Mouse (Mus musculus) left cerebral cortex, adult 9 months (tissue): Measurements from ENCODE around the gene Traf5.
A peak's percentile ranks its signal among the peaks of the same experiment; 100 is the strongest.

Experiments used
- DNase-seq, 2 experiments: peaks; one replicate each; pipeline ENCODE4 v3.0.0; 2022; ENCODE audit warnings: low spot score in 2 of 2

Gene Traf5

DNA sequence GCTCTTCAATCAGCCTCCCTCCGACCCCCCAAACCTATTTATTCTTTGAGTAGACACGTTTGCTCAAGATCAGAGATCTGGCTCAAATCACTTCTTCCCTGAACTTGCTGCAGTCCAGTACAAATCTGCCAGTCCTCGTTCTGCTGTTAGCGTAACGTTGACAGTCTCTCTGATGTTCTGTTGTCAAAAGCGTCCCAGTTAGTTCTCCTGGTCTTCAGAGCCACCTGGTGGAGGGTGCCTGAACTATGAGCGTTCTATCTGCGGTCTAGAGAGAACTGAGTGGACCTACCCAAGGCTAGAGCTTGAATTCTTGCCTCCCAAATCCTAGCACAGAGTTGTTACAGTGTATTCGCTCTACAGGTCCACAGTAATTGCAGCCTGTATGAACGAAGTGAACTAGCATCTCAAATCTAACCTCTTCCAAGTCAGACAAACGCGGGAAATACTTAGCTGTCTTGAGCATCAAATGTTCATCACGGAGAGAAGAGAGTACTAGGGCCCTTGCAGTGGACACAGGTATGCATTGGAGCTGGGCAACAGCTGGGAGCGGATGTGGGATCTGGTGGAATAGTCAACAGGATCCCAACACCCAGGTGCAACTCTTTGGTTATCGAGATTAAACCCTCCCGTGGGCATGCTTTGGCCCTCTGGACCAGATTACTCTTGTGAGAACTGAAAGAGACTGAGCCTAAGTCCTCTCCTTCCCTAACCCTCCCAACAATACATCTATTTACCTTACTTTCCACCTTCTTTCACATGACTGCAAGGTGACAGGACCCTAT lies 711 bp upstream of the Traf5 start:
- DNase-seq, result peak in 1 of 2 experiments; percentile 94

DNA sequence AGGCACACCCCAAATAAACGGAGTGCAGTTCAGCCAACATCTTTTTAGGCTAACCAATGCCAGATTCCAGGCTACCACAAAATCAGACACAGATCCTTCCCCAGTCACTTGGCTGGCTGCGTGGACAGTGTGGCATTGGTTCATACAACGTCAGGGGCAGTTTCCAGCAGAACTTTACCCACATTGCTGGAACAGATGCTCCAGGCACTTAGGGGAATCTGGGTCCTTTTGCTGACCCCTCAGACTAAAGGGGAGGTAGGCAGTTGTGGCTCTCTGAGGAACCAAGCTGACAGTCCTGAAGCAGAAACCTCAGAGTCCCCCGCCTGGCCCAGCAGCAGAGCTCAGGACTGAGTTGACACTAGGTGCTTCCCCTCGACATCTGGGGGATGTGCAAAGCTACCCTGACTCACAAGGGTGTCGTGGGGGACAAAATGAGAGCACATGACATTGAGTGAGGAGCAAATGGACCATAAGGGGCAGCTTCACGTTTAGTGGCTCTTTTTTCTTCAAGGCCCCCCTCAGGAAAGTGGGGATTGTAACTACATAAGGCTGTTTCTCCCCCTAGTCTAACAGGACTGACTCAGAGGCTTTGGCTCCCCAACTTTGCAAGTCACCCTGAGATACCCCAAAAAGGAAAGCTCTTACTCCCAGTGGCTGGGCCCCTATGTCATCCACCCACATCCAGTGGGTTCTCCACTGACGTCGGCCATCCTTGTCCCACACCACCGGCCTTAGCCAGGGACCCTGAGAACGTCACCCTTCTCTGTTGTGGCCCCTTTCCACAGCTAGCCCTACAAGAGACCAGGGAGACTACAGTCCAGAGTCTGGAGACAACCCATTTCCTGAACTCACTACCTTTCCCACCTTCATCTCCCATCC lies 1.4 kb downstream of the Traf5 start:
- DNase-seq, result no peak

DNA sequence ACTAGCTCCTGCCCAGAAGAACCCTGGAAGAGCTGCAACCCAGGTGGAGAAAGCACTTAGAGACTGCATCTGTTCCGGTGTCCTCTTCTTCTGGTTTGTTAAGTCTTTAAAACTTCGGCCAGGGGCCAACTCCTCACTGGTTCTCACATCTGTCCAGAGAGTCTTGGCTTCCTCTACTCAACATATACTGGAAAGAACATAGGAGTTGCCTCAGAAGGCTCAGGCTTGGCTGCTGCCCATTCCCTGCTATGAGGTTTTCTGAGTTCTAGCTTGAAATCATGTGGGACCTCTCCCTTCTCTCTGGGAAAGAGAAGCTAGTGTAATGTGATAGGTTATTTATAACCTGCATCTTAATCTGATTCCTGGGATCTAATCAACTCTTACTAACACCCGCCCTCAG lies 2.1 kb downstream of the Traf5 start:
- no peak for DNase-seq

DNA sequence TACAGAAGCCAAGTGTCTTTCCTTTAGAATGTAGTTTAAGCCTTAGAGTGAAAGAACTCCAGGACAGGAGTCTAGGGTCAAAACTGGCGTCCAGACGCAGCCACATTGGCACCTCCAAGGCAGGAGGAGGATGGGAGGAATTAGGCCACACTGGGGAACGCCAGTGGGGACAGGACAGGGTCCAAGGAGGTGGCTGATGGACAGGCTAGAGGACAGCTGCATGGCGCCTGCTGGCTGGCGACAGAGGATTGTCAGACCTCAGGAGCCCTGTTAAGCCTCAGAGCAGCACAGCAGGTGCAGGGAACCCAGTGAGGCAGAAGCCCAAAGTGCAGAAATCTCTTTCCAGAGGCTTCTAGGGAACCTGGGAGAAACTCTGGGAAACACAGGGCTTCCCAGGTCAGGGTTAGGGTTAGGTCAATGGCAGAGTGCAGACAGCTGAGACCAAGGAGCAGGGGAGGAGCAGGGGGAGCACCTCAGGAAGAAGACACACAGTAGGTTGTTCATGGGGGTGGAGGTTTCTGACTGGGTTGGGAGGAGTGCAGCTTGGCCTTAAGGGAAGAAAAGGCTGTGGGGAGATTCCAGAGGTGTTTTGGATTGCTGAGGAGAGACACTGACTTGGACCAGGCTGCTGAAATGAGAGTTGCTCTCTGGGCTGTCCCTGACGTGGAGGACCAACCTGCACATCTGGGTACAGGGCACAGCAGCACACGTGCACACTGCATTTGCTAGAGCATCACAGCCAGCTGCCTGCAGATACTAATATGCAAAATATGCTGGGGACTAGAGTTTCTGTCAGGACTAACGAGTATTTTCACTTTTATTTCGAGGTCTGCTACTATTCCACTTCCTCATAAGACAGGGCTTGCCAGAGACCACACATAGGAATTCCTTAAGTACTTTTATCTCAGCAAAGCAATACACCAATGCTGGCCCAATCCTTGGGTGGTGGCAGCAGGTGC lies 2.9 kb downstream of the Traf5 start:
- no peak for DNase-seq

GRCm38 (mm10) chr1:192088011-192088410 lies 4.3 kb downstream of the Traf5 start:
- no peak for DNase-seq

GRCm38 (mm10) chr1:192087098-192087497 lies 5.3 kb downstream of the Traf5 start:
- DNase-seq, result no peak

DNA sequence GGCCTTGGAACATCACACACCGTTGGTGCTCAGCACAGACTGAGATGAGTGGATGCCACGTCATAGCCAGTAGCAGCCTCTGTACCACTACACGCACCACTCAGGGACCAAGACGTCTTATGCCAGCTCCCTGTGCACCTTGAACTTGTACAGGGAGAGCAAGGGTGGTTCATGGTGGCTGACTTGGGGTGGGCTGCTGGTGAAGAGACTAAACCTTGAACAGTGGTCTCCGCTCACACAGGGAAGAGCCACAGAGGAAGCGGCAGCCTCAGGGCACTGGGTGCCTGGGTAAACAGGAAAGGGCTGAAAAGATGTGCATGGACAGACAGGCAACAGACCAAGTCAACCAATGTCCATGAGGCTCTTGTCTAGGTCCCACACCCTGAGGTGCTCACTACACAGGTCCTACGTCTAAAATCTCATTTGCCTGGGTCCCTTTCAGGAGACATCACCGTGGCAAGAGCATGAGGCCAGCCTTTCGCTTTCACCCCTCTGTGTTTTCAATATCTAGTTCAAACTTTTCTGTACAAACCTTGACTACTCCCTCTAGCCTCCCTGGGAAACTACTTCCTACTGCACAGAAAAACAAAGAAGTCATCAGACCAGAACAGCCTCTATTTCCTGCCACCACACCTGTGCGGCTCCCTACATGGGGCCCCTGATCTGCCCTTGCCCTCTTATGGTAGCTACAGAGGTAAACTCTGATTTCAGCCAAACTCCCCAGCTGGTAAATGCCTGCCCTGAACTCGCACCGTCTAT lies 5.9 kb downstream of the Traf5 start:
- DNase-seq, result no peak

- DNase-seq, result no peak
Observed at GRCm38 (mm10) chr1:192085218-192085617, 7.1 kb downstream of the Traf5 start.

DNA sequence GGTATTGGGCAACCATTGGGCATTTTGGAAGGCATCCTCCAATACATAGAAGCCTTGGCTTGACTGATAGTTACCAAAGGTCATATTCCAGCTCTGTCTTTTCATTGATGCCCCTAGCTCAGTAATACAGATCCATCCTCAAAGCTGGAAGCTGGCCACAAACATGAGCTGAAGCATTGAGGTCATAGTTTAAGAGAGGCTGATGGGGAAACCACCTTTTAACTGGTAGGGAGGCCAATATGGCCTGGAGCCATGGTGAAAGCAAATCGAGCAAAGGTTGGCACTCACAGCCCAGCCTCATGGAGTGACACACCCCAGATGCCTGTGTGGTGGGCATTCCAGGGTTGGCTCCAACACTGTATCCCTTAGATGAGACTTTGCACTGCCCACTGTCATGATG lies 9.7 kb downstream of the Traf5 start:
- DNase-seq, result no peak

DNA sequence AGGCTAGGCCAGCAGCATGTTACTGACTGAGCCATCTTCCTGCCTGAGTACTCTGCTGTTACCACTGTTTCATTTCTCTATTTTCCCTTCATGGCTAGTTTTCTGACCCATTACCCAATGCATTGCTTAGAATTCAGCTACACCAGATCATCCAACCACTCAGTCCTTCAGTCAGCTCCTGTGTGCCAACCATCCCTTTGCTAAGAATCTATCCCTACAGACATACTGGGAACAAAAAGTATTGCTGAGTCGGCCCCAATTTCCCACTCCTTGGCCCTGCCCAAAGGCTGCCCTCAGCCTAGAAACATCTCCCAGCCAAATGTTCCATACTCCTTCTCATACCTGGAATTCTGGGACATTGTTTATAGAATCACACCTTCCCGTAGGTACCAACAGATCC lies 11.2 kb downstream of the Traf5 start:
- no peak for DNase-seq

GRCm38 (mm10) chr1:192079121-192079520 lies 13.2 kb downstream of the Traf5 start:
- no peak for DNase-seq

DNA sequence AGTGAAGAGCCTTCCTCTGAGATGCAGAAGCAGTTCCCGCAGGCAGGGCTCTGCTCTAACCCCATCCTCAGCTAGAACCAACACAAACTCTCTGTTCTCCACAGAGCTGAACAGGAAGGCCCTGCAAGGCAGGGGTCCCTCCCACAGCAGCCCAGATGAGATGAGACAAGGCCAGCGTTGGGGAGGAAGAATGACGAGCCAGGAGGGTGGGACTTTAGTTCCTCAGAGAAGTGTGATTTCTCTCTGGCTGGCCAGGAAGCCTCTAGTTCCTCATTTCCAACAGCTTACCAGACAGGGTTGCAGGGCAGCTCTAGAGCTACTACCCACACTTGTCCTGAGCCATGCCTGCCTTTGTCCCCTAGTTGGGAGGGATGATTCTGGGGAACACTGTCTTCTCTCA lies 14.0 kb downstream of the Traf5 start:
- no peak for DNase-seq

DNA sequence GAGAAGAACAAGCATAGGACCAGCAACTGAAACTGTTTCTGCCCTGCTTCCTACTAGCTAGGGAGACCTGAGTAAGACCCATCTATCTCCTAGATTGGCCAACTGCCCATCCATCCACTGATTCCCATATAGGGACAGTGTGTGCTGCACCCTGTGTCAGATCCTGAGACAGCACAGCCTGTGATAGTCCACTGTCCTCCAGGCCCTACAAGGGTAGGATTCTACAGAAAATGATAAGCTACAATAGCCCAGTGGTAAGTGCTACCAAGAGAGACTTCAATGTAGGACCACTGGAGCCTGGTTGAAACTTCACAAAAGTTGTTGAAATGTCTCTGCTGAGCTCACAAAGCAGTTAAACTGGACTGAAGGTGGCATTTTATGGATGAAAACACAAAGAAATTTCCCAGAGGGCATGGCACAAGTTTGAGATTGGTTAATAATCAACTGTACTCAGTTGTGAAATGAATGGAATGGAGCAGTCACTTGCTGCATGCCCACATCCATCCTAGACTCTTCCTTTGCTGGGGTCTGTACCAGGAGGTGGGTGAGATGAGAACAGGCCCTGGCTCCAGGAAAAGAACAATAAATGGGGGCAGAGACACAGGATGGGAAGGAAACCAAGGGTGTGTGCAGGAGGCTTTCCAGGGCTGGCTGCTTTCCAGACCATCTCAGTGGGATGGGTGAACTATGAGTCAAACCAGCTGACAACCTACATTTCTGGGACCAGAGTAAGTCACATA lies 15.4 kb downstream of the Traf5 start:
- no peak for DNase-seq

DNA sequence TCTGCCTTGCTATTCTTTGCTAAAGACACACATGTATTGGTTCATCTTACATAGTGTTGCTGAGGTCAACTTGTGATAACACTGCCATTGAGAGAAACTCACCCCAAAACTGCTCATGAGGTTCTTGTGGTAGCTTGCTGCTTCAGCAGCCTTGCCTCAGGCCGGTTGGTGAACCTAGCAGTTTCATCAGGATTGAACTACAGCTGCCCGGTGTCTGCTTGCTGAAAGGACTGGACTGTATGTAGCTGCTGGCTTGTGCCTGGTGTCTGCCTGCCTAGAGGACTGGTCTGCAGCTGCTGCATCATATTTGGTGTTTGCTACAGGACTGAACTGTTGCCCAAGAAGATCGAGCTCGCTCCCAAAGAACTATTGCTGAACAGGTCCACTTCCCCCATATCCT lies 16.3 kb downstream of the Traf5 start:
- DNase-seq, result no peak

GRCm38 (mm10) chr1:192074824-192075223 lies 17.5 kb downstream of the Traf5 start:
- DNase-seq, result no peak

- DNase-seq, result no peak
Observed at GRCm38 (mm10) chr1:192072426-192072825, 19.9 kb downstream of the Traf5 start.

DNA sequence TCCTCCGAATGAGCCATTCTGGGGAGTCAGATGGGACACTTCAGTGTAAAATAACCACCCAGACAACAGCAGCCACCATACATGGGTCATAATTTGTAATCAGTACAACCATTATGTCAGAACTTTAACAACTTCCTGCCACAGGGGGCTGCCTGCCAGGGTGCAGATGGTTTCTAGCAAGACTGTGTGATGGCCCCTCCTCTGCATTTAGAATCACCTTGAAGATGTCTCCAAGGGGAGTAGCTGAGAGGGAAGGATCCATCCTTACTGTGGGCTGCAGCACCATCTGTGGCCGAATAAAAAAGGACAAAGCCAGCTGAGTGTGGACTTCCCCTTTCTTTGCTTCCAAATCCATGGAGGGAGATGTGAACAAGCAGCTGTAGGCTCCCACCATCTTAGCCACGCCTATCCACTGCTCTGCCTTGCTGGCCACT lies 21.7 kb downstream of the Traf5 start:
- no peak for DNase-seq

- peak in 1 of 2 experiments; percentile 59 for DNase-seq
Observed at GRCm38 (mm10) chr1:192069971-192070591, 22.3 kb downstream of the Traf5 start.

DNA sequence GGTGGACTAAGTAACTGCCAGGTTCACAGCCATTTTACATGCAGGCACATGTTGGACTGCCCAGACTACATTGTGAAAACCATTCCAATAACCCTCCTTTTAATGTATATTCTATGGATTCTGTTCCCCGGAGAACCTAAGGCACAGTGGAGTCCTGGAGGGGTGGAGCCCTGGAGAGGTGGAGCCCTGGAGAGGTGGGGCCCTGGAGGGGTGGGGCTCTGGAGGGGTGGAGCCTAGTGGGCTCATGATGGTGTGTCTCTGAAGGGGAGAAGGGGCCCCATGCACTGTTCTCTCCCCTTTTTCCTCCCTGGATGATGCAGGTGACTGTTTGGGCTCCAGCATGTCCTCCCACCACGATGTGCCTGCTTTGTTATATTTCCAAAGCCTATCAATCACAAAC lies 24.2 kb downstream of the Traf5 start:
- DNase-seq, result no peak

- DNase-seq, result no peak
Observed at GRCm38 (mm10) chr1:192066956-192067355, 25.4 kb downstream of the Traf5 start.
